Mouse (Mus musculus): ENCODE measurements around the gene Snx33. TPM values are rescaled to one million over a fixed set of nuclear protein-coding genes. Genes with fewer than 3 reads are reported as not detected.

Gene Snx33
- polyA plus RNA-seq, 1 experiment from 2014 or later = 6.5 TPM

GRCm38 (mm10) chr9:56890522-56891250 lies 37.5 kb downstream of the Snx33 start:
- DNase-seq (ENCODE audit: low spot score) = no peak
- Histone ChIP-seq H3K4me2 (ENCODE audit: low read depth) (no peak overlapping the region), H3K27me3 (ENCODE audit: control insufficient read depth, insufficient read depth, low read length) (0 out of 2 replicates have a peak, but pooled peaks cover 3% of the 10 kb centered on the region), H3K27ac (ENCODE audit: low read depth, low read length) (no peak overlapping the region), H3K36me3 (ENCODE audit: control insufficient read depth, insufficient read depth, low read length) (no peaks in the 10 kb centered on the region; the same call in 1 of the 2 replicates), H3K9ac (ENCODE audit: low read length) (no peak overlapping the region), H3K4me1 (ENCODE audit: control insufficient read depth, insufficient read depth, low read length) (0 out of 2 replicates have a peak, but pooled peaks cover 2% of the 10 kb centered on the region), H3K9me3 (ENCODE audit: control insufficient read depth, low read length) (no peaks in the 10 kb centered on the region), H3K4me3 (ENCODE audit: low read depth, low read length) (no peak overlapping the region)
- ATAC-seq (ENCODE audit: insufficient read depth, low FRiP score, low TSS enrichment) = no peak
- WGBS = 66% methylated on average over 11 of the region's 11 CpGs

- Histone ChIP-seq H3K9me3 (ENCODE audit: control insufficient read depth, low read length) (no peaks in the 10 kb centered on the region), H3K4me1 (ENCODE audit: control insufficient read depth, insufficient read depth, low read length) (0 out of 2 replicates have a peak, but pooled peaks cover 2% of the 10 kb centered on the region), H3K27ac (ENCODE audit: low read depth, low read length) (no peak overlapping the region), H3K36me3 (ENCODE audit: control insufficient read depth, insufficient read depth, low read length) (no peaks in the 10 kb centered on the region; the same call in 1 of the 2 replicates), H3K9ac (ENCODE audit: low read length) (no peak overlapping the region; the same call in 1 of the 2 replicates), H3K4me2 (ENCODE audit: low read depth) (peak overlapping the region; percentile 41), H3K27me3 (ENCODE audit: control insufficient read depth, insufficient read depth, low read length) (0 out of 2 replicates have a peak, but pooled peaks cover 3% of the 10 kb centered on the region), H3K4me3 (ENCODE audit: low read depth, low read length) (no peak overlapping the region)
- ATAC-seq (ENCODE audit: insufficient read depth, low FRiP score, low TSS enrichment) (peak; percentile 37; the same call in 1 of the 2 replicates), DNase-seq (ENCODE audit: low spot score) (peak; percentile 68)
- 5% methylated on average over 14 of the region's 14 CpGs for WGBS
Measured at GRCm38 (mm10) chr9:56889817-56890216, 38.4 kb downstream of the Snx33 start.

GRCm38 (mm10) chr9:56887581-56887980 lies 40.6 kb downstream of the Snx33 start:
- Histone ChIP-seq H3K9me3 (ENCODE audit: control insufficient read depth, low read length) (no peaks in the 10 kb centered on the region), H3K9ac (ENCODE audit: low read length) (no peak overlapping the region), H3K27me3 (ENCODE audit: control insufficient read depth, insufficient read depth, low read length) (no peaks in the 10 kb centered on the region), H3K27ac (ENCODE audit: low read depth, low read length) (no peak overlapping the region), H3K4me2 (ENCODE audit: low read depth) (no peak overlapping the region), H3K36me3 (ENCODE audit: control insufficient read depth, insufficient read depth, low read length) (no peaks in the 10 kb centered on the region; the same call in 1 of the 2 replicates), H3K4me3 (ENCODE audit: low read depth, low read length) (no peak overlapping the region), H3K4me1 (ENCODE audit: control insufficient read depth, insufficient read depth, low read length) (0 out of 2 replicates have a peak, but pooled peaks cover 2% of the 10 kb centered on the region)
- WGBS = 93% methylated on average over 16 of the region's 16 CpGs
- ATAC-seq (ENCODE audit: insufficient read depth, low FRiP score, low TSS enrichment) = no peak
- no peak for DNase-seq (ENCODE audit: low spot score)

DNA sequence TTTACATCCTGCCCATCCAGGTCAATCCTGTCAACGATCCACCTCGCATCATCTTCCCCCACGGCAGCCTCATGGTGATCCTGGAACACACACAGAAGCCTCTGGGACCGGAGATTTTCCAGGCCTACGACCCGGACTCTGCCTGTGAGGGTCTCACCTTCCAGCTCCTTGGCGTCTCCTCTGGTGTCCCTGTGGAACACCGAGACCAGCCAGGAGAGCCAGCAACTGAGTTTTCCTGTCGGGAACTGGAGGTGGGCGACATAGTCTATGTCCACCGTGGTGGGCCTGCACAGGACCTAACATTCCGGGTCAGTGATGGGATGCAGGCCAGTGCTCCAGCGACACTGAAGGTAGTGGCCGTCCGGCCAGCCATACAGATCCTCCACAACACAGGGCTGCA lies 41.6 kb downstream of the Snx33 start:
- DNase-seq (ENCODE audit: low spot score) = no peak
- H3K27ac ChIP-seq (ENCODE audit: low read depth, low read length) = no peak overlapping the region
- no peaks in the 10 kb centered on the region; the same call in 1 of the 2 replicates for H3K36me3 ChIP-seq (ENCODE audit: control insufficient read depth, insufficient read depth, low read length)
- H3K9ac ChIP-seq (ENCODE audit: low read length) = no peak overlapping the region
- no peaks in the 10 kb centered on the region for H3K27me3 ChIP-seq (ENCODE audit: control insufficient read depth, insufficient read depth, low read length)
- H3K4me1 ChIP-seq (ENCODE audit: control insufficient read depth, insufficient read depth, low read length) = 0 out of 2 replicates have a peak, but pooled peaks cover under 1% of the 10 kb centered on the region
- H3K4me3 ChIP-seq (ENCODE audit: low read depth, low read length) = no peak overlapping the region
- no peak overlapping the region for H3K4me2 ChIP-seq (ENCODE audit: low read depth)
- 94% methylated on average over 15 of the region's 15 CpGs for WGBS
- ATAC-seq (ENCODE audit: insufficient read depth, low FRiP score, low TSS enrichment) = no peak
- H3K9me3 ChIP-seq (ENCODE audit: control insufficient read depth, low read length) = no peaks in the 10 kb centered on the region

GRCm38 (mm10) chr9:56886113-56886512 lies 42.1 kb downstream of the Snx33 start:
- Histone ChIP-seq H3K27me3 (ENCODE audit: control insufficient read depth, insufficient read depth, low read length) (no peaks in the 10 kb centered on the region), H3K9ac (ENCODE audit: low read length) (no peak overlapping the region), H3K9me3 (ENCODE audit: control insufficient read depth, low read length) (no peaks in the 10 kb centered on the region), H3K27ac (ENCODE audit: low read depth, low read length) (no peak overlapping the region), H3K4me1 (ENCODE audit: control insufficient read depth, insufficient read depth, low read length) (no peaks in the 10 kb centered on the region), H3K4me2 (ENCODE audit: low read depth) (no peak overlapping the region), H3K36me3 (ENCODE audit: control insufficient read depth, insufficient read depth, low read length) (no peaks in the 10 kb centered on the region; the same call in 1 of the 2 replicates), H3K4me3 (ENCODE audit: low read depth, low read length) (no peak overlapping the region)
- DNase-seq (ENCODE audit: low spot score) (peak; percentile 44), ATAC-seq (ENCODE audit: insufficient read depth, low FRiP score, low TSS enrichment) (no peak)
- WGBS = 65% methylated on average over 13 of the region's 13 CpGs

- Histone ChIP-seq H3K4me2 (ENCODE audit: low read depth) (no peak overlapping the region), H3K4me1 (ENCODE audit: control insufficient read depth, insufficient read depth, low read length) (no peaks in the 10 kb centered on the region), H3K36me3 (ENCODE audit: control insufficient read depth, insufficient read depth, low read length) (no peaks in the 10 kb centered on the region; the same call in 1 of the 2 replicates), H3K27me3 (ENCODE audit: control insufficient read depth, insufficient read depth, low read length) (no peaks in the 10 kb centered on the region), H3K9ac (ENCODE audit: low read length) (no peak overlapping the region), H3K27ac (ENCODE audit: low read depth, low read length) (no peak overlapping the region), H3K4me3 (ENCODE audit: low read depth, low read length) (no peak overlapping the region), H3K9me3 (ENCODE audit: control insufficient read depth, low read length) (no peaks in the 10 kb centered on the region)
- ATAC-seq (ENCODE audit: insufficient read depth, low FRiP score, low TSS enrichment) = no peak
- 84% methylated on average over 4 of the region's 4 CpGs for WGBS
- no peak for DNase-seq (ENCODE audit: low spot score)
Measured at GRCm38 (mm10) chr9:56884328-56884727, 43.8 kb downstream of the Snx33 start.

DNA sequence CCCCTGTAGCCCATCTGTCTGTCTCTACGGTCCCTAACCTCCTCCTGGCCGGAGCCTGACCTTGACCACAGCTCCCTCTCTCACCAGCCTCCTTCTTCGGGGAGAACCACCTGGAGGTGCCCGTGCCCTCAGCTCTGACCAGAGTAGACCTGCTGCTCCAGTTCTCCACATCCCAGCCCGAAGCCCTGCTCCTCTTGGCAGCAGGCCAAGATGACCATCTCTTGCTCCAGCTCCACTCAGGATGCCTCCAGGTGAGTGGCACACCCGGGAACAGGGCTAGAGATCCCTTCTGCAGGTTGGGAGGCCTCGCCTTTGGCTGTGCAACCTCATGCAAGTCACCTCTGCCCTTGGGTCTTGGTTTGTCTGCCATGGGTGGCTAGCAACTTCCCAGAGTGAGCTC lies 44.7 kb downstream of the Snx33 start:
- no peak overlapping the region for H3K4me2 ChIP-seq (ENCODE audit: low read depth)
- H3K9ac ChIP-seq (ENCODE audit: low read length) = no peak overlapping the region
- H3K36me3 ChIP-seq (ENCODE audit: control insufficient read depth, insufficient read depth, low read length) = no peaks in the 10 kb centered on the region; the same call in 1 of the 2 replicates
- no peak overlapping the region for H3K27ac ChIP-seq (ENCODE audit: low read depth, low read length)
- no peak overlapping the region for H3K4me3 ChIP-seq (ENCODE audit: low read depth, low read length)
- no peak for DNase-seq (ENCODE audit: low spot score)
- no peaks in the 10 kb centered on the region for H3K27me3 ChIP-seq (ENCODE audit: control insufficient read depth, insufficient read depth, low read length)
- ATAC-seq (ENCODE audit: insufficient read depth, low FRiP score, low TSS enrichment) = no peak
- H3K9me3 ChIP-seq (ENCODE audit: control insufficient read depth, low read length) = no peaks in the 10 kb centered on the region
- WGBS = 85% methylated on average over 7 of the region's 7 CpGs
- no peaks in the 10 kb centered on the region for H3K4me1 ChIP-seq (ENCODE audit: control insufficient read depth, insufficient read depth, low read length)

GRCm38 (mm10) chr9:56882818-56883217 lies 45.4 kb downstream of the Snx33 start:
- WGBS = 53% methylated on average over 12 of the region's 12 CpGs
- ATAC-seq (ENCODE audit: insufficient read depth, low FRiP score, low TSS enrichment) (no peak), DNase-seq (ENCODE audit: low spot score) (no peak)
- Histone ChIP-seq H3K36me3 (ENCODE audit: control insufficient read depth, insufficient read depth, low read length) (no peaks in the 10 kb centered on the region; the same call in 1 of the 2 replicates), H3K9ac (ENCODE audit: low read length) (no peak overlapping the region), H3K9me3 (ENCODE audit: control insufficient read depth, low read length) (no peaks in the 10 kb centered on the region), H3K27me3 (ENCODE audit: control insufficient read depth, insufficient read depth, low read length) (no peaks in the 10 kb centered on the region), H3K4me1 (ENCODE audit: control insufficient read depth, insufficient read depth, low read length) (no peaks in the 10 kb centered on the region), H3K4me2 (ENCODE audit: low read depth) (no peak overlapping the region), H3K4me3 (ENCODE audit: low read depth, low read length) (no peak overlapping the region), H3K27ac (ENCODE audit: low read depth, low read length) (no peak overlapping the region)

DNA sequence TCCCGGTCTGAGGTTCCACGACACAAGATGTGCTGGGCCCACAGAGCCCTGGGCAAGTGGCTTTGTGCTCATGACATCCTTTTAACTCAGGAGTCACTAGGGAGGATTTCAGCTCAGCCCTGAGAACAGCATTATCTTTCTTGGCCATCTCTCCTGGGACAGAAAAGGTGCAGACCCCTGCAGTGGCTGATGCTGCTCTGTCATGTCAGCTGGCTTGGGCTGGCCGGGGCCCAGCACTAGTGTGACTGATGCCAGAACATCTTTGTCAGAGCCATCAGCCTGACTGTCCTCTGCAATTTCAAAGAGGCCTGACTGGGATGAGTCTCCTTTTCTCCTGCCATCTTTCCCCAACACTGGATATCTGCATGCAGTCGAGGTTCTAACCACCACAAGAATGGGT lies 45.9 kb downstream of the Snx33 start:
- Histone ChIP-seq H3K9me3 (ENCODE audit: control insufficient read depth, low read length) (no peaks in the 10 kb centered on the region), H3K9ac (ENCODE audit: low read length) (no peak overlapping the region), H3K4me1 (ENCODE audit: control insufficient read depth, insufficient read depth, low read length) (no peaks in the 10 kb centered on the region), H3K4me2 (ENCODE audit: low read depth) (no peak overlapping the region), H3K36me3 (ENCODE audit: control insufficient read depth, insufficient read depth, low read length) (no peaks in the 10 kb centered on the region; the same call in 1 of the 2 replicates), H3K4me3 (ENCODE audit: low read depth, low read length) (no peak overlapping the region), H3K27me3 (ENCODE audit: control insufficient read depth, insufficient read depth, low read length) (no peaks in the 10 kb centered on the region), H3K27ac (ENCODE audit: low read depth, low read length) (no peak overlapping the region)
- 76% methylated on average over 4 of the region's 4 CpGs for WGBS
- no peak for ATAC-seq (ENCODE audit: insufficient read depth, low FRiP score, low TSS enrichment)
- no peak for DNase-seq (ENCODE audit: low spot score)

Measured in neural tube, embryonic 11.5 days (tissue).